Mouse (Mus musculus): ENCODE data around the gene Nova1.

The Nova1 gene

GRCm38 (mm10) chr12:46818856-46819347 lies at the start of gene Nova1:
Gene Nova1, minus strand, starts transcription at chr12:46818929.
- DNase-seq (ENCODE audit: extremely low read depth, insufficient read length, low spot score): no peak

DNA sequence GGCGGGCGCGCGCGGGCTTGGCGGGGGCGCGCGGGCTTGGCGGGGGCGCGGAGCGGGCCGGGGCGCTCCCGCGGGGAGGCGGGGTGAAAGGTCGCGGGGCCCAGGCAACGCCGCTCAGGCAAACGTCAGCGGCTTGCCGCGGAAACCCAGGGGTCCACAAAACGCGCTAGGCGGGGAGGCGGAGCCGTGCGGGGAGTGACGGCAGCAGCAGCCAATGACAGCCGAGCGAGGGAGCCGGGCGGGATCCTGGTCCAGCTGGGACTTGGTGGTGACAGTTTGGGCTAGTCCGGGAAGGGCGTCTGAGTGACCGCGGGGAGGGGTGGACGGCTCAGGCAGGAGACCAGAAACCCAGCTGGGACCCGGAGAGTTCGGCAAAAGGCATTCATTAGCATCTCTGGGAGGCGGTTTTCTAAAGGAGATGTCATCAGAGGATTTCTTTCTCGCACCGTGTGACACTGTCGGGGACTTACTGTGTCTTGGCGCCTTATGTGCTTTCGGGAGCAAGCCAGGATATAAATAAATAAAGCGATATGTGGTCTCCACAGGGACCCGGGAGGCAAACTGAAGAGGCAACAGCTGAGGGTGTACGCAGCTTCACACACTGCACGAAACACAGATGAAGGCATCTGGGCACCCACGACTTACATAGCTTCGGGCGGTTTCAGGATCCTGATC lies 756 bp upstream of the Nova1 start:
- no peak for DNase-seq (ENCODE audit: extremely low read depth, insufficient read length, low spot score)

DNA sequence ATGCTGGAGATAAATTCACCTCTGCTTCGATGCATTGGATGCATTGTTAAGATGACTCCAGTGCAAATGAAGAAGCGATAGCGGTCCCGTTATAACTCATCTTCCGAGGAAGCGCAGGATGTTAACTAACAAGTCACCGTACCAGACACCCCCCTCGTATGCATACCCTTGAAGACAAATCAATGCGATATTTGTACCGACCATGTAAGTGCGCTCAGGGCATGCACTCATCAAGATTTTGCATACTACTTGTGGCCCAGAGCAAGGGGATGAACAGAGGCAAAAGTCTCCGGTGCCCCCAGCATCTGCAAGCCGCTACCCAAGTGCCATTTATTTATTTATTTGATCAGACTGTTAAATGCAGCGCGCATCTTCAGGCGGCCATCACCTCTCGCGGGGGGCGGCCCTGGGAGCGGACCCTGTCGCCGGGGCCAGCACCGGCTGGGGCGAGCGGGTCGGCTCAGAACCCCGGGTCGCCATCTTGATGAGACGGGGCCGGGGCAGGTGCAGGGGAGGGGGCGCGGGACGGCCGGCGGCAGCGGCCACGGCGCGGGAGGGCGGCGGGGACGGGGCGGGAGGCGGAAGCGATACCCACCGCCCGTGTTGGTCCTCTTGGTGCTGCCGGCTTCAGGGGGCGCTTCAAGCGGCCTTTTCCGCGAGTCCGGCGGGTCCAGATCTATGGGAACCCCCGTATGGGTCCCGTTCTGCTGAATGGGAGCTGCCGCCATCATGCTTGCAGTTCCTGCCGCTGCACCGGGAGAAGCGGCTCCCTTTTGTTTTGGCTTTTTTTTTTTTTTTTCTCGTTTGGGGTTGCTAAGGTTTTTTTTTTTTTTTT lies 491 bp downstream of the Nova1 start:
- DNase-seq (ENCODE audit: extremely low read depth, insufficient read length, low spot score): no peak

- no peak for DNase-seq (ENCODE audit: extremely low read depth, insufficient read length, low spot score)
Measured at GRCm38 (mm10) chr12:46817211-46817803, 1.4 kb downstream of the Nova1 start.

- DNase-seq (ENCODE audit: extremely low read depth, insufficient read length, low spot score): no peak
Measured at GRCm38 (mm10) chr12:46816291-46816690, 2.4 kb downstream of the Nova1 start.

GRCm38 (mm10) chr12:46815697-46816096 lies 3.0 kb downstream of the Nova1 start:
- no peak for DNase-seq (ENCODE audit: extremely low read depth, insufficient read length, low spot score)

- DNase-seq (ENCODE audit: extremely low read depth, insufficient read length, low spot score): no peak
Measured at GRCm38 (mm10) chr12:46814820-46815219, 3.9 kb downstream of the Nova1 start.

GRCm38 (mm10) chr12:46801311-46801710 lies 17.4 kb downstream of the Nova1 start:
- DNase-seq (ENCODE audit: extremely low read depth, insufficient read length, low spot score): no peak

- DNase-seq (ENCODE audit: extremely low read depth, insufficient read length, low spot score): no peak
Measured at GRCm38 (mm10) chr12:46782301-46783280, 36.1 kb downstream of the Nova1 start.

DNA sequence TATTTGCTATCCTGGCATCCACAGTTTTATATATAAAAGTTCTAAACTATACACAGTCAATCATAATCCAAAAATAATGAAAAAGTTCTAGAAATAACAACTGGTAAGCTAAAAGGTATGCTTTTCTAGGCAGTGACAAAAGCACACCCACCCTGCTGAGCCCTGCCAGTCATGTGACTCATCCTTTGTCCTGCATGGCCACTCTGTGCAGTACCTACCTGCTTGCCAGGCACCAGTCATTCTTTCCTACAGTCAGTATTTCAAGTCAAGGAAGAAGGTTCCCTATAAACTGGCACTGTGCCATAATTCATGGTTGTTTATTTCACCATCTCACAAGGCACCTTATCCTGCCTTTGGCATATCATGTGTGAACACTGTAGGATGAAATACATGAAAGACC lies 37.2 kb downstream of the Nova1 start:
- no peak for DNase-seq (ENCODE audit: extremely low read depth, insufficient read length, low spot score)

DNA sequence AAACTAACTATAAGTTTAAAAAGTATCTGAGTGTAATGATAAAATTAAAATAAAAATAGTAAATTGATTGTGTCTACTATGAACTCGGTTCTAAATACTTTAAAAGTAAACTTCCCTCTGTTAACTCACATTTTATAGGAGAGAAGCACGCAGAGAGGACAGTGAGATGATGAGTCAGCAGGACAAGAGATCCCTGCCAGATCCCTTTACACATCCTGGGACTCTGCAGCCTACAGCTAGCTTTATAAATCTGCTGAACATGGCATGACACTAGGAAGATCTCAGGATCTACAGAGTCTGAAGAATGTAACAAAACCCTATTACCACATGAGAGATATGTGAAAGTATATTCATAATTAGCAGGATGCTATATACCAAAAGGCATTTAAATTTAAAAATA lies 37.7 kb downstream of the Nova1 start:
- DNase-seq (ENCODE audit: extremely low read depth, insufficient read length, low spot score): no peak

DNA sequence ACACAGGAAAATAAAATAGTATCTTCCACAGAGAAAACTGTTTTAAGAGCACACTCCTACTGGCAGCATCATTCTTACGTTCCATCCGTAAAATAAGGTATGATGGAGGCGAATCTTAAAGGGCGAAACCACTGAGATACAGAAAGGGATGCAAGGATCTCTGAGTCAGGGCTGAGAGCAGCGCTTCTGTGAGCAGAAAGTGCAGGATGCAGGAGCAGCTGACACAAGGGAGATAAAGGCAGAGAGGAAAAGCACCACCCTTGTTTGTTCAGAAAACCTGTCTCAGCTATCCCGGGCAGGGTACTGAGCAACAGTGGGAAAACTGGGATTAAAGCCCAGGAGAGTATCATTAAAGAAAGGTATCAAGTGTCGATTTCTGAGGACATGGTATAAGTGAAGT lies 59.3 kb downstream of the Nova1 start:
- DNase-seq (ENCODE audit: extremely low read depth, insufficient read length, low spot score): no peak

- DNase-seq (ENCODE audit: extremely low read depth, insufficient read length, low spot score): no peak
Measured at GRCm38 (mm10) chr12:46754325-46754848, 64.3 kb downstream of the Nova1 start.

- no peak for DNase-seq (ENCODE audit: extremely low read depth, insufficient read length, low spot score)
Measured at GRCm38 (mm10) chr12:46753096-46753495, 65.6 kb downstream of the Nova1 start.

DNA sequence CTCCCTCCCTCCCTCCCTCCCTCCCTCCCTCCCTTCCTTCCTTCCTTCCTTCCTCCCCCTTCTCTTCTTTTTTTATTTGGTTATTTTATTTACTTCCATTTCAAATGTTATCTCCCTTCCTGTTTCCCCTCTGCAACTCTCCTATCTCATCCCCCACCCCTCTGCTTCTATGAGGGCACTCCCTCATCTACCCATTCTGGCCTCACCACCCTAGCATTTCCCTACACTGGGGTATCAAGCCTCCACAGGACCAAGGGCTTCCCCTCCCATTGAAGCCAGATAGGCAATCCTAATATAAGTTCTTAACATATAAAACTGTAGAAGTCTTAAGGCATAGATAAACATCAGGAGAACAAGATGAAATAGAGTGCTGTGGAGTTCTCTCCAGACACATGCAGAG lies 85.5 kb downstream of the Nova1 start:
- no peak for DNase-seq (ENCODE audit: extremely low read depth, insufficient read length, low spot score)

GRCm38 (mm10) chr12:46731943-46732342 lies 86.8 kb downstream of the Nova1 start:
- DNase-seq (ENCODE audit: extremely low read depth, insufficient read length, low spot score): no peak

- no peak for DNase-seq (ENCODE audit: extremely low read depth, insufficient read length, low spot score)
Measured at GRCm38 (mm10) chr12:46721914-46722313, 96.8 kb downstream of the Nova1 start.

DNA sequence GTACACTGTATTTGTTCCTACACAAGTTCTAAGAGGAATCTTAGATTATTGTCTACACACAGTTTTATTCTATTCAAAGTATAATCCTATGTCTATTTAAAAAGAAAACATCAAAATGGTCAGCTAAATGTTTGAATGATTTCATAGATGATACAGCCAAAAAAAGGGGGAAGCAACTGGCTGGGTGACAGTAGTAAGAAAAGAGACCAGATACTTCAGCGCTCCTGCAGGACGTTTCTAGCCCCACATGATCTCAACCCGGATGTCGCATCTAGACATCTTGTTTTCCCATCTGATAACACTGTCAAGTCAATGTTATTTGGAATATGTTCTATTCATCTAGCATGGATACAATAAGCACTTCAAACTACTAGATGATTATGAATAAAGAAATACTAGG lies 99.7 kb downstream of the Nova1 start:
- no peak for DNase-seq (ENCODE audit: extremely low read depth, insufficient read length, low spot score)

GRCm38 (mm10) chr12:46710094-46710493 lies 108.6 kb downstream of the Nova1 start:
- no peak for DNase-seq (ENCODE audit: extremely low read depth, insufficient read length, low spot score)

- DNase-seq (ENCODE audit: extremely low read depth, insufficient read length, low spot score): no peak
Measured at GRCm38 (mm10) chr12:46709475-46709874, 109.3 kb downstream of the Nova1 start.
